Mouse (Mus musculus): Measurements from ENCODE around the gene Pip4k2a.

- TF ChIP-seq CTCF (IDR thresholded peaks at IDR 0.05) (no peak), POLR2A (IDR thresholded peaks at IDR 0.05; ENCODE audit: insufficient read depth, low read depth, low read length) (no peak), EP300 (IDR thresholded peaks at IDR 0.05; ENCODE audit: insufficient read depth, low read depth, low read length) (no peak)
Observed at GRCm38 (mm10) chr2:19006124-19006523, 8.2 kb upstream of the Pip4k2a start.

Measured in heart, adult 2 months (tissue).